Mouse (Mus musculus) hindbrain, embryonic 16.5 days (tissue): ENCODE data around the gene Insyn1. TPM values are rescaled to one million over a fixed set of nuclear protein-coding genes. Genes with fewer than 3 reads are reported as not detected.

Experiments
- ATAC-seq: fragments of 200-750 bp; cut with Nextera tagmentation; 2 replicates; pipeline ENCODE4 v1.8.0; 2017; ENCODE audit warnings: moderate TSS enrichment, moderate library complexity
- H3K27ac ChIP-seq: fragments of 300-500 bp; sonication (generic); 2 replicates; pipeline ENCODE4 v1.5.1; 2014; ENCODE audit warnings: low read depth, mild to moderate bottlenecking, control low read depth, low read length, moderate library complexity
- H3K27me3 ChIP-seq: fragments of 300-500 bp; sonication (generic); replicated peaks from 2 replicates; pipeline ENCODE4 v1.6.1; 2014; ENCODE audit warnings: low read length; ENCODE audit not compliant: control insufficient read depth, insufficient read depth
- H3K36me3 ChIP-seq: fragments of 300-500 bp; sonication (generic); 2 replicates; pipeline ENCODE4 v1.6.1; 2014; ENCODE audit warnings: mild to moderate bottlenecking, low read length, moderate library complexity, mixed read lengths; ENCODE audit not compliant: control insufficient read depth, insufficient read depth
- H3K4me1 ChIP-seq: fragments of 300-500 bp; sonication (generic); 2 replicates; pipeline ENCODE4 v1.6.1; 2014; ENCODE audit warnings: low read depth, low read length; ENCODE audit not compliant: control insufficient read depth, insufficient read depth
- H3K4me2 ChIP-seq: fragments of 300-500 bp; sonication (generic); 2 replicates; pipeline ENCODE4 v1.6.1; 2014; ENCODE audit warnings: mild to moderate bottlenecking, low read length, control low read depth, moderate library complexity
- H3K4me3 ChIP-seq: fragments of 300-500 bp; sonication (generic); 2 replicates; pipeline ENCODE4 v1.5.1; 2014; ENCODE audit warnings: mild to moderate bottlenecking, low read length, control low read depth, moderate library complexity
- H3K9ac ChIP-seq: fragments of 300-500 bp; sonication (generic); 2 replicates; pipeline ENCODE4 v1.6.1; 2014; ENCODE audit warnings: low read depth, mild to moderate bottlenecking, control low read depth, low read length, moderate library complexity
- H3K9me3 ChIP-seq: fragments of 300-500 bp; sonication (generic); 2 replicates; pipeline ENCODE4 v1.6.1; 2014; ENCODE audit warnings: mild to moderate bottlenecking, low read length, moderate library complexity; ENCODE audit not compliant: control insufficient read depth
- WGBS: fragments of 180-500 bp; shearing (Covaris S2); extraction: QIAGEN DNeasy Blood & Tissue Kit; methylation state at CpG from one replicate; pipeline ENCODE4 v1.1.7; 2014; 5-methylcytosine and 5-hydroxymethylcytosine counted together
- polyA plus RNA-seq: library from polyadenylated mRNA; unstranded; fragments of >200 nt; fragmentation: Nextera tagmentation; extraction: Ambion mirVana; gene quantifications from 2 replicates; pipeline ENCODE4 v1.2.1, GENCODE M21; 2015

Insyn1 gene
- polyA plus RNA-seq, 1 experiment from 2014 or later = 8.5 TPM

GRCm38 (mm10) chr9:58521883-58522423, 33.5 kb downstream of the Insyn1 start:
- Histone ChIP-seq H3K9me3 (no peaks in the 10 kb centered on the region), H3K4me3 (no peak overlapping the region), H3K4me2 (no peak overlapping the region), H3K4me1 (no peaks in the 10 kb centered on the region), H3K9ac (no peak overlapping the region), H3K27me3 (no peaks in the 10 kb centered on the region), H3K36me3 (peaks cover 4% of the 10 kb centered on the region; the same call in 1 of the 2 replicates), H3K27ac (no peak overlapping the region)
- no peak for ATAC-seq
- 63% methylated on average over 4 of the region's 4 CpGs for WGBS

DNA sequence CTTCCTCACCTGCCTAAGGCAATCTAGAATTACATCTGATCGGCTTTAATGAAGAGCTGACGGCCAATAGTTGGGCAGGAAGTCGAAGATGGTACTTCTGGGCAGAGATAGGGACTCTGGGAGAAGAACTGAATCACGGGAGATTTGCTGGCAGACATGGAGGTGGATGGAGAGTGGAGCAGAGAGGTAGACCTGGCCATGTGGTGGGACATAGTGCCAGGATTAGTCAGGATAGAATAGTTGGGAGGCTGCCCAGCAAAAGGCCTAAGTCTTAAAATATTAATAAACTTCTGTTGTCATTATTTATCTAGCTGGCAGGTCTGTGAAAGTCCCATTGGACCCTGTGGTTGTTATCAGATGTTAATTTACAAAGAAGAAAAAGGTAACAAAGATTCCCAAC, 36.7 kb downstream of the Insyn1 start:
- H3K36me3 ChIP-seq = peaks cover 8% of the 10 kb centered on the region
- no peaks in the 10 kb centered on the region for H3K9me3 ChIP-seq
- no peak overlapping the region for H3K27ac ChIP-seq
- no peak for ATAC-seq
- 84% methylated on average over 4 of the region's 4 CpGs for WGBS
- no peak overlapping the region for H3K4me2 ChIP-seq
- no peaks in the 10 kb centered on the region for H3K27me3 ChIP-seq
- no peaks in the 10 kb centered on the region; the same call in 1 of the 2 replicates for H3K4me1 ChIP-seq
- no peak overlapping the region for H3K9ac ChIP-seq
- H3K4me3 ChIP-seq = no peak overlapping the region

- 51% methylated on average over 4 of the region's 4 CpGs for WGBS
- ATAC-seq = no peak
Measured at GRCm38 (mm10) chr9:58527841-58528240, 39.4 kb downstream of the Insyn1 start.

GRCm38 (mm10) chr9:58530407-58530806, 42.0 kb downstream of the Insyn1 start:
- peaks cover 9% of the 10 kb centered on the region for H3K36me3 ChIP-seq
- H3K4me3 ChIP-seq = no peak overlapping the region
- WGBS = 93% methylated on average over 13 of the region's 13 CpGs
- no peaks in the 10 kb centered on the region for H3K9me3 ChIP-seq
- H3K27ac ChIP-seq = no peak overlapping the region
- no peak overlapping the region for H3K9ac ChIP-seq
- no peaks in the 10 kb centered on the region for H3K27me3 ChIP-seq
- H3K4me1 ChIP-seq = no peaks in the 10 kb centered on the region; the same call in 1 of the 2 replicates
- ATAC-seq = no peak
- H3K4me2 ChIP-seq = no peak overlapping the region

More at GRCm38 (mm10) chr9:58527841-58528240, 39.4 kb downstream of the Insyn1 start:
- no peaks in the 10 kb centered on the region for H3K27me3 ChIP-seq
- H3K4me3 ChIP-seq = no peak overlapping the region
- no peaks in the 10 kb centered on the region; the same call in 1 of the 2 replicates for H3K4me1 ChIP-seq
- peaks cover 11% of the 10 kb centered on the region for H3K36me3 ChIP-seq
- H3K9ac ChIP-seq = no peak overlapping the region
- no peak overlapping the region for H3K27ac ChIP-seq
- no peaks in the 10 kb centered on the region for H3K9me3 ChIP-seq
- H3K4me2 ChIP-seq = no peak overlapping the region

GRCm38 (mm10) chr9:58532236-58532635, 43.8 kb downstream of the Insyn1 start:
- Histone ChIP-seq H3K27me3 (no peaks in the 10 kb centered on the region), H3K4me1 (peaks cover 3% of the 10 kb centered on the region; the same call in 1 of the 2 replicates), H3K9me3 (no peaks in the 10 kb centered on the region), H3K4me2 (no peak overlapping the region), H3K4me3 (no peak overlapping the region), H3K36me3 (peaks cover 14% of the 10 kb centered on the region), H3K9ac (no peak overlapping the region), H3K27ac (no peak overlapping the region)
- ATAC-seq = no peak
- 59% methylated on average over 4 of the region's 4 CpGs for WGBS

DNA sequence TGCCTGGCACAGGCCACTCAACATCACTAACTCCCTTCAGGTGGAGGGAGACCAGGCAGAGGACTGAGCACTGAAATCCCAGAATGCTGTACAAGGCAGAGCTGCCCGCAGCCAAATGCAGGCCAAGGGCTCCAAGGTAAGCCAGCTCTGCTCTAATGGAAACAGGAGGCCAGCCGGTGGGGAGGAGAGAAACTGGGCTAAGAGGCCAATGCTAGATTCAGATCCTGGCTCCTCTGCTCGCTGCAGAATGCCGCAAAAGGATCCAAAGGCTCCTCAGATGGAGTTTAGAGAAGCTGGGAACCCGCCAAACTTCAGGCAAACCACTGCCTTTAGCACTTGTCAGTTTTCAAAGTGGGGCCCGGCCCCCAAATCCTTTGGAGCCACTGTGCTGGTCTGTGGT, 44.9 kb downstream of the Insyn1 start:
- no peak for ATAC-seq
- Histone ChIP-seq H3K9me3 (no peaks in the 10 kb centered on the region), H3K4me3 (no peak overlapping the region), H3K9ac (no peak overlapping the region), H3K27ac (no peak overlapping the region), H3K36me3 (peaks cover 15% of the 10 kb centered on the region), H3K27me3 (no peaks in the 10 kb centered on the region), H3K4me1 (0 out of 2 replicates have a peak, but pooled peaks cover 3% of the 10 kb centered on the region), H3K4me2 (no peak overlapping the region)
- 92% methylated on average over 6 of the region's 6 CpGs for WGBS

GRCm38 (mm10) chr9:58534766-58535165, 46.4 kb downstream of the Insyn1 start:
- ATAC-seq = 0 out of 2 replicates have a peak, but pooled peaks have one; percentile 51
- no peaks in the 10 kb centered on the region for H3K27me3 ChIP-seq
- H3K4me2 ChIP-seq = no peak overlapping the region
- no peak overlapping the region for H3K27ac ChIP-seq
- WGBS = 41% methylated on average over 1 of the region's 1 CpGs
- H3K9me3 ChIP-seq = no peaks in the 10 kb centered on the region
- H3K4me3 ChIP-seq = no peak overlapping the region
- 0 out of 2 replicates have a peak, but pooled peaks cover 3% of the 10 kb centered on the region for H3K4me1 ChIP-seq
- peaks cover 14% of the 10 kb centered on the region for H3K36me3 ChIP-seq
- no peak overlapping the region for H3K9ac ChIP-seq

GRCm38 (mm10) chr9:58535447-58536134, 47.2 kb downstream of the Insyn1 start:
- peak; percentile 57; the same call in 1 of the 2 replicates for ATAC-seq
- no peaks in the 10 kb centered on the region for H3K27me3 ChIP-seq
- H3K9ac ChIP-seq = no peak overlapping the region
- 76% methylated on average over 20 of the region's 20 CpGs for WGBS
- no peak overlapping the region for H3K4me2 ChIP-seq
- 0 out of 2 replicates have a peak, but pooled peaks cover 3% of the 10 kb centered on the region for H3K4me1 ChIP-seq
- H3K4me3 ChIP-seq = no peak overlapping the region
- H3K9me3 ChIP-seq = no peaks in the 10 kb centered on the region
- no peak overlapping the region for H3K27ac ChIP-seq
- peaks cover 11% of the 10 kb centered on the region for H3K36me3 ChIP-seq

DNA sequence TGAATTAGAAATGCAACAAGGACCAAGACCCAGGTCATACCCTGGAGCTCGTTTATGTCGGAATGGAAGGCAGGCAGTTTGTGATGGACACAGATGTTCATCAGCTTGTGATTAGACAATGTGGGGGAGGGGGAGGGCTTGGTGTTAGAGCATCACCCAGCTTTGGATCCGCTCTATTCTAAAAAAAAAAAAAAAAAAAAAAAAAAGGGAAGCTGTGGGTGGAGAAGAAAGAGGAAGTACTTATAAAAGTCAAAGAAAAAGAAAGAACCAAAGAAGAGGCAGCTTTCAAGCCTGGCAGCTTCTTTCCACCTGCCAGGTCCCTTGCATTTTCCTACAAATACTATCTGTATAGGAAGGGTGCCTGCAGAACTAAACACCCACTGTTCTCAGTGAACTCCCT, 49.4 kb downstream of the Insyn1 start:
- H3K36me3 ChIP-seq = peaks cover 11% of the 10 kb centered on the region
- H3K4me3 ChIP-seq = no peak overlapping the region
- no peak overlapping the region for H3K9ac ChIP-seq
- H3K27ac ChIP-seq = no peak overlapping the region
- ATAC-seq = no peak
- 78% methylated on average over 3 of the region's 3 CpGs for WGBS
- H3K4me2 ChIP-seq = no peak overlapping the region
- no peaks in the 10 kb centered on the region for H3K27me3 ChIP-seq
- peaks cover 11% of the 10 kb centered on the region for H3K4me1 ChIP-seq
- H3K9me3 ChIP-seq = no peaks in the 10 kb centered on the region
